Mouse (Mus musculus): ENCODE measurements around the gene Hoxa6.

Gene Hoxa6

GRCm38 (mm10) chr6:52200073-52200750 lies 8.3 kb downstream of the Hoxa6 start:
- no peak for DNase-seq (ENCODE audit: low spot score)

GRCm38 (mm10) chr6:52197271-52197670 lies 11.3 kb downstream of the Hoxa6 start:
- no peak for DNase-seq (ENCODE audit: low spot score)

- no peak for DNase-seq (ENCODE audit: low spot score)
Measured at GRCm38 (mm10) chr6:52196811-52197210, 11.7 kb downstream of the Hoxa6 start.

GRCm38 (mm10) chr6:52194690-52195089 lies 13.8 kb downstream of the Hoxa6 start:
- no peak for DNase-seq (ENCODE audit: low spot score)

GRCm38 (mm10) chr6:52191860-52192550 lies 16.5 kb downstream of the Hoxa6 start:
- DNase-seq (ENCODE audit: low spot score): peak; percentile 58

- DNase-seq (ENCODE audit: low spot score): no peak
Measured at GRCm38 (mm10) chr6:52190906-52191810, 17.4 kb downstream of the Hoxa6 start, which contains the start of gene Hoxa4. Hoxa4 (minus strand) TSS chr6:52191753.

GRCm38 (mm10) chr6:52190410-52190809 lies 18.1 kb downstream of the Hoxa6 start:
- DNase-seq (ENCODE audit: low spot score): no peak

GRCm38 (mm10) chr6:52189909-52190308 lies 18.6 kb downstream of the Hoxa6 start:
- no peak for DNase-seq (ENCODE audit: low spot score)

- no peak for DNase-seq (ENCODE audit: low spot score)
Measured at GRCm38 (mm10) chr6:52189172-52189591, 19.3 kb downstream of the Hoxa6 start.

GRCm38 (mm10) chr6:52186500-52186899 lies 22.0 kb downstream of the Hoxa6 start:
- DNase-seq (ENCODE audit: low spot score): no peak

- no peak for DNase-seq (ENCODE audit: low spot score)
Measured at GRCm38 (mm10) chr6:52185834-52186233, 22.7 kb downstream of the Hoxa6 start.

GRCm38 (mm10) chr6:52185222-52185621 lies 23.3 kb downstream of the Hoxa6 start:
- no peak for DNase-seq (ENCODE audit: low spot score)

- DNase-seq (ENCODE audit: low spot score): no peak
Measured at GRCm38 (mm10) chr6:52184668-52185067, 23.9 kb downstream of the Hoxa6 start.

GRCm38 (mm10) chr6:52183311-52184080 lies 25.0 kb downstream of the Hoxa6 start:
- DNase-seq (ENCODE audit: low spot score): no peak

- no peak for DNase-seq (ENCODE audit: low spot score)
Measured at GRCm38 (mm10) chr6:52182793-52183192, 25.7 kb downstream of the Hoxa6 start.

- no peak for DNase-seq (ENCODE audit: low spot score)
Measured at GRCm38 (mm10) chr6:52182030-52182429, 26.5 kb downstream of the Hoxa6 start.

GRCm38 (mm10) chr6:52180726-52181125 lies 27.8 kb downstream of the Hoxa6 start:
- DNase-seq (ENCODE audit: low spot score): no peak

- no peak for DNase-seq (ENCODE audit: low spot score)
Measured at GRCm38 (mm10) chr6:52180213-52180710, 28.3 kb downstream of the Hoxa6 start.

GRCm38 (mm10) chr6:52179690-52180089 lies 28.8 kb downstream of the Hoxa6 start:
- no peak for DNase-seq (ENCODE audit: low spot score)

GRCm38 (mm10) chr6:52178918-52179665 lies 29.4 kb downstream of the Hoxa6 start:
- no peak for DNase-seq (ENCODE audit: low spot score)

GRCm38 (mm10) chr6:52177806-52178205 lies 30.7 kb downstream of the Hoxa6 start:
- DNase-seq (ENCODE audit: low spot score): no peak

Measured in ovary, adult 18-20 months (tissue).